Mouse (Mus musculus) CH12.LX (cell line): ENCODE measurements around the gene Mrps18c. TPM values are rescaled to one million over a fixed set of nuclear protein-coding genes. Genes with fewer than 3 reads are reported as not detected.

ENCODE experiments used
- DNase-seq: peaks from one replicate; pipeline ENCODE4 v3.0.0-alpha.2; 2013; ENCODE audit errors: extremely low read depth
- H3K27ac ChIP-seq: 2 replicates; pipeline ENCODE4 v1.5.1; 2012; ENCODE audit warnings: low read depth, mild to moderate bottlenecking, control low read depth, moderate library complexity; ENCODE audit not compliant: insufficient read depth
- H3K27me3 ChIP-seq: replicated peaks from 2 replicates; pipeline ENCODE3; 2012; ENCODE audit warnings: inconsistent platforms
- H3K36me3 ChIP-seq, 2 experiments: replicated peaks in 1 of 2; 2 replicates each; pipeline versions ENCODE3 to v1.6.1; 2012; ENCODE audit warnings: inconsistent platforms in 1 of 2, low read length in 1 of 2, mild to moderate bottlenecking in 1 of 2, mixed read lengths in 1 of 2, moderate library complexity in 1 of 2; ENCODE audit not compliant: control insufficient read depth in 1 of 2, insufficient read depth in 1 of 2
- H3K4me1 ChIP-seq, 2 experiments: 2 replicates each; pipeline ENCODE4 v1.6.1; 2012; ENCODE audit warnings: inconsistent platforms in 1 of 2, moderate library complexity in 1 of 2; ENCODE audit not compliant: insufficient read depth in 2 of 2, control insufficient read depth in 1 of 2
- H3K4me2 ChIP-seq: 2 replicates; pipeline ENCODE4 v1.6.1; 2012; ENCODE audit warnings: low read depth, mild to moderate bottlenecking, control low read depth; ENCODE audit not compliant: poor library complexity, insufficient read depth, severe bottlenecking
- H3K4me3 ChIP-seq, 3 experiments: fragments of 150-350 bp in 1 of 3; sonication (generic) in 1 of 3; replicated peaks in 1 of 3; 2 replicates each; pipeline versions ENCODE3 to v1.5.1; 2011 to 2012; ENCODE audit warnings: low read depth in 2 of 3, low read length in 2 of 3, mild to moderate bottlenecking in 2 of 3, moderate library complexity in 2 of 3, control low read depth in 1 of 3, improper control_type of control experiment in 1 of 3, inconsistent platforms in 1 of 3, mixed read lengths in 1 of 3; ENCODE audit not compliant: poor library complexity in 1 of 3
- H3K79me2 ChIP-seq: replicated peaks from 2 replicates; pipeline ENCODE4 v1.6.1; 2012; ENCODE audit warnings: mild to moderate bottlenecking, moderate library complexity; ENCODE audit not compliant: control insufficient read depth, poor library complexity, insufficient read depth, severe bottlenecking; ENCODE audit errors: extremely low read depth
- H3K9ac ChIP-seq: 2 replicates; pipeline ENCODE4 v1.6.1; 2012; ENCODE audit warnings: low read depth, mild to moderate bottlenecking, control low read depth, moderate library complexity; ENCODE audit not compliant: insufficient read depth
- H3K9me3 ChIP-seq: replicated peaks from 2 replicates; pipeline ENCODE3; 2012; ENCODE audit warnings: low read length, inconsistent platforms, mixed read lengths
- CTCF ChIP-seq, 2 experiments: IDR thresholded peaks in 1 of 2; conservative IDR thresholded peaks in 1 of 2; 2 replicates each; pipeline ENCODE4 v1.5.1; 2011 to 2012; ENCODE audit warnings: low read depth in 2 of 2, low read length in 2 of 2, improper control_type of control experiment in 1 of 2, inconsistent platforms in 1 of 2, mild to moderate bottlenecking in 1 of 2, moderate library complexity in 1 of 2
- ELF1 ChIP-seq: IDR thresholded peaks from 2 replicates; pipeline ENCODE4 v1.6.1; 2014; ENCODE audit warnings: low read depth, mild to moderate bottlenecking, inconsistent platforms, low read length, improper control_type of control experiment
- IRF4 ChIP-seq: IDR thresholded peaks from 2 replicates; pipeline ENCODE4 v1.6.1; 2014; ENCODE audit warnings: low read depth, mild to moderate bottlenecking, inconsistent platforms, low read length, improper control_type of control experiment
- JUND ChIP-seq: conservative IDR thresholded peaks from 2 replicates; pipeline ENCODE4 v1.6.1; 2011; ENCODE audit warnings: low read depth, low read length, improper control_type of control experiment
- MAFK ChIP-seq: IDR thresholded peaks from 2 replicates; pipeline ENCODE4 v1.6.1; 2011; ENCODE audit warnings: low read length, improper control_type of control experiment; ENCODE audit not compliant: insufficient replicate concordance
- MAX ChIP-seq: IDR thresholded peaks from 2 replicates; pipeline ENCODE4 v1.6.1; 2011; ENCODE audit warnings: low read length, improper control_type of control experiment
- MEF2A ChIP-seq: IDR thresholded peaks from 2 replicates; pipeline ENCODE4 v1.6.1; 2014; ENCODE audit warnings: low read depth, mild to moderate bottlenecking, inconsistent platforms, low read length, improper control_type of control experiment, borderline replicate concordance
- MXI1 ChIP-seq: IDR thresholded peaks from 2 replicates; pipeline ENCODE4 v1.6.1; 2011; ENCODE audit warnings: mild to moderate bottlenecking, low read depth, low read length, improper control_type of control experiment
- NRF1 ChIP-seq: IDR thresholded peaks from 2 replicates; pipeline ENCODE4 v1.6.1; 2014; ENCODE audit warnings: low read depth, mild to moderate bottlenecking, inconsistent platforms, low read length, improper control_type of control experiment, moderate library complexity
- RCOR1 ChIP-seq: conservative IDR thresholded peaks from 2 replicates; pipeline ENCODE4 v1.6.1; 2012; ENCODE audit warnings: low read depth, mild to moderate bottlenecking, inconsistent platforms, low read length, improper control_type of control experiment
- SIN3A ChIP-seq: IDR thresholded peaks from 2 replicates; pipeline ENCODE4 v1.6.1; 2012; ENCODE audit warnings: low read length, improper control_type of control experiment, inconsistent platforms
- SMC3 ChIP-seq: IDR thresholded peaks from 2 replicates; pipeline ENCODE4 v1.6.1; 2011; ENCODE audit warnings: low read depth, low read length, improper control_type of control experiment
- USF2 ChIP-seq: conservative IDR thresholded peaks from 2 replicates; pipeline ENCODE4 v1.6.1; 2011; ENCODE audit warnings: low read depth, low read length, improper control_type of control experiment
- ZKSCAN1 ChIP-seq: IDR thresholded peaks from 2 replicates; pipeline ENCODE4 v1.6.1; 2012; ENCODE audit warnings: low read depth, inconsistent platforms, low read length, improper control_type of control experiment, borderline replicate concordance
- dilution Hi-C: fragments of 300-500 bp; cut with MboI; formaldehyde crosslinking; loops from 2 replicates; pipeline ENCODE4 v1.14.3; 2020; ENCODE audit warnings: low sequenced_read_pairs; ENCODE audit not compliant: extremely low pct_unique_long_range_greater_than_20kb, extremely low pct_ligation_motif_present
- in situ Hi-C: fragments of 300-500 bp; cut with MboI; formaldehyde crosslinking; loops from 3 replicates; pipeline ENCODE4 v1.14.3; 2019; ENCODE audit warnings: low sequenced_read_pairs, low pct_ligation_motif_present, low pct_unique_long_range_greater_than_20kb, mixed read lengths
- polyA plus RNA-seq: library from polyadenylated mRNA; unstranded; fragments of >175 nt; gene quantifications from 2 replicates; pipeline ENCODE4 v1.2.1, GENCODE M21; 2012; ENCODE audit warnings: low read depth; ENCODE audit not compliant: insufficient read length
- total RNA-seq, 2 experiments: library from RNA; depleted of rRNA; stranded (reverse); fragments of 300-350 nt in 1 of 2; fragments of >200 nt in 1 of 2; gene quantifications; 2 replicates each; pipeline ENCODE4 v1.2.3; 2012 to 2014

Gene Mrps18c
- total and polyA plus RNA-seq, 3 experiments, result 87.2 to 216 (median 111) TPM

- Histone ChIP-seq H3K4me1 (no peaks in the 10 kb centered on the region), H3K79me2 (no peaks in the 10 kb centered on the region), H3K36me3 (peaks cover 76 to 93% of the 10 kb centered on the region in 2 experiments), H3K9me3 (no peaks in the 10 kb centered on the region), H3K9ac (no peak overlapping the region), H3K27ac (no peak overlapping the region), H3K27me3 (no peaks in the 10 kb centered on the region), H3K4me3 (no peak overlapping the region), H3K4me2 (no peak overlapping the region)
- in situ Hi-C loops (no loop called here), dilution Hi-C loops (no loop called here)
- TF ChIP-seq USF2 (no peak), SIN3A (no peak), CTCF (conservative IDR thresholded peaks at IDR 0.05 in 1 of 2, IDR thresholded peaks at IDR 0.05 in 1 of 2; ENCODE audit: low read depth in 2 of 2, low read length in 2 of 2) (no peak), ZKSCAN1 (no peak), MAFK (no peak), MXI1 (no peak), SMC3 (no peak), MAX (no peak), MEF2A (no peak), NRF1 (no peak), JUND (no peak), IRF4 (no peak), ELF1 (no peak), RCOR1 (no peak)
- no peak for DNase-seq
Observed at GRCm38 (mm10) chr5:100766026-100766425, 32.4 kb upstream of the Mrps18c start.

- Histone ChIP-seq H3K27ac (no peak overlapping the region), H3K4me1 (no peaks in the 10 kb centered on the region), H3K9me3 (no peaks in the 10 kb centered on the region), H3K4me2 (no peak overlapping the region), H3K79me2 (no peaks in the 10 kb centered on the region), H3K27me3 (no peaks in the 10 kb centered on the region), H3K9ac (no peak overlapping the region), H3K36me3 (peaks cover 60 to 94% of the 10 kb centered on the region in 2 experiments), H3K4me3 (no peak overlapping the region)
- no peak for DNase-seq
- in situ Hi-C loops, result loop anchor here (10.0 kb wide), 1 partner anchor 57 kb away; the partner anchor contains the start of gene Hpse
- dilution Hi-C loops, result no loop called here
- TF ChIP-seq JUND (no peak), MXI1 (no peak)
Observed at GRCm38 (mm10) chr5:100771575-100771974, 26.9 kb upstream of the Mrps18c start.
